Mouse (Mus musculus) lung, adult 2 months (tissue): ENCODE results near the gene Gm49393. TPM values are rescaled to one million over a fixed set of nuclear protein-coding genes. Genes with fewer than 3 reads are reported as not detected.
A peak's percentile ranks its signal among the peaks of the same experiment; 100 is the strongest.

Experiments
- DNase-seq: peaks from one replicate; pipeline ENCODE4 v3.0.0; 2022
- H3K4me1 ChIP-seq: fragments of 200-500 bp; 2 replicates; pipeline ENCODE4 v1.6.1; 2011; ENCODE audit warnings: low read length; ENCODE audit not compliant: control insufficient read depth, insufficient read depth
- H3K4me3 ChIP-seq: fragments of 200-500 bp; replicated peaks from 2 replicates; pipeline ENCODE3; 2011; ENCODE audit warnings: low read depth, mild to moderate bottlenecking, control low read depth, low read length; ENCODE audit errors: extremely low read depth
- CTCF ChIP-seq: fragments of 200-500 bp; IDR thresholded peaks from 2 replicates; pipeline ENCODE4 v1.5.1; 2011; ENCODE audit warnings: mild to moderate bottlenecking, low read length, control low read depth; ENCODE audit not compliant: insufficient read depth
- POLR2A ChIP-seq: fragments of 200-500 bp; IDR thresholded peaks from 2 replicates; pipeline ENCODE4 v1.6.1; 2011; ENCODE audit warnings: low read depth, mild to moderate bottlenecking, control low read depth, low read length, borderline replicate concordance; ENCODE audit errors: extremely low read depth
- WGBS: fragments of 180-500 bp; shearing (Covaris S2); methylation state at CpG from one replicate; pipeline ENCODE4 v1.1.7; 2018; 5-methylcytosine and 5-hydroxymethylcytosine counted together
- polyA plus RNA-seq: library from polyadenylated mRNA; depleted of rRNA; stranded (reverse); fragments of >200 nt; gene quantifications from 2 replicates; pipeline ENCODE4 v1.2.3, GENCODE M21; 2012

Gene Gm49393
- polyA plus RNA-seq, 1 experiment, result not detected

DNA sequence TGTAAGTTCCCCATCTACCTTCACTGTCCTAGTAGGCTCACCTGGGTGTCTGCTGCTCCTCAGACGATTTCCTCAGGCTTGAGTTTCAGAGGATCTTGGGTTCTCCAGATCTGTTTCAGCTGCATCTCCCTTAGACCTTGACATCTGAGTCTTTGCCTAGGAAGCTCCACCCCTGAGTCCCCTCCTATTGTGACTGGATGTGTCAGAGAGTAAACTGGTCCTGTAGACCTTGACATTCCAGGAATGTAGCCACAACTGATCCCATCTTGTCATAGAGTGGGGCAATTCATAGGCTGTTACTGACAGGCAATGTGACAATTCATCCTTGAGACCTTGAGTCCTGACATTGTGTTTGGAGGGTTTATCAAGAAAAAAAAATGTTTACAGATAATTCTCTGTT, 71.1 kb downstream of the Gm49393 start, which contains the start of gene 4930486L24Rik:
TSS of gene 4930486L24Rik (minus strand) at position 195 of the 400 bp plus-strand sequence.
- H3K4me3 ChIP-seq, result no peak within 1 kb of the TSS
- 41% methylated on average over 1 of the region's 1 CpGs for WGBS
- no peak for DNase-seq
- TF ChIP-seq CTCF (no peak), POLR2A (no peak)
- H3K4me1 ChIP-seq, result no peaks in the 10 kb centered on the region

DNA sequence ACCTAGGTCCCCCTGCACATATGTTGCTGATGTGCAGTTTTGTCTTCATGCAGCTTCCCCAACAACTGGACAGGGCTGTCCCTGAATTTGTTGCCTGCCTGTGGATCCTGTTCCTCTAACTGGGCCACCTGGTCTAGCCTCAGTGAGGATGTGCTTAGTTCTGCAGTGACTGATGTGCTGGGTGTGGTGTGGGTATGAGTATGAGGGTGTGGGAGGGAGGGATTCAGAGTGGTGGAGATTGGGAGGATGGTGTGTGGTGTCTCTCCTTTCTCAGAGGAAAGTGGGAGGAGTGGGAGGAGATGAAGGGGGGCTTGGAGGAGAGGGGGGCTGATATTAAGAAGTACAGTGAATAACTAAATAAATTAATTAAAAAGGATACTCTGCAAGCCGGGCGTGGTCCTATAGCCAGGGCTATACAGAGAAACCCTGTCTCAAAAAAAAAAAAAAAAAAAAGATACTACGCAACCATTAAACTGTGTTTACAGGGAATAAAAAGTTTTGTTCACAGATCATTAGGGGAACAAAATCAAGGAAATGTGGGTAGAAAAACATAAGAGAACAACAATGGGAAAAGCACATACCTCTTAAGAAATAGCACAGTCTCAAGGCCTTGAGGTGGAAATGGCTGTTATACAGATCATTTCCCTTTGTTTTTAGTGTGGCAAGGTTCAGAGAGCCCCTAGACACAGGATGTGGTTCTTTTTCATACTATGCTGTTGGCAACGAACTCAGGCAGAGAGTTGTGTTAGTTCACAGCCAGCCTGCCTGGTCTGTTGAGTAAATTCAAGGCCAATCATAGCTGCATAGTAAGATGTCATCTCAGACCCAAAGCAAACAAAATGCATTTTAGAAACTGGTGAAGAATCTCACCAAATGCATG, 86.9 kb downstream of the Gm49393 start:
- Histone ChIP-seq H3K4me3 (no peak overlapping the region), H3K4me1 (no peaks in the 10 kb centered on the region)
- no peak for DNase-seq
- no peak for TF ChIP-seq CTCF
- WGBS, result 45% methylated on average over 4 of the region's 4 CpGs

DNA sequence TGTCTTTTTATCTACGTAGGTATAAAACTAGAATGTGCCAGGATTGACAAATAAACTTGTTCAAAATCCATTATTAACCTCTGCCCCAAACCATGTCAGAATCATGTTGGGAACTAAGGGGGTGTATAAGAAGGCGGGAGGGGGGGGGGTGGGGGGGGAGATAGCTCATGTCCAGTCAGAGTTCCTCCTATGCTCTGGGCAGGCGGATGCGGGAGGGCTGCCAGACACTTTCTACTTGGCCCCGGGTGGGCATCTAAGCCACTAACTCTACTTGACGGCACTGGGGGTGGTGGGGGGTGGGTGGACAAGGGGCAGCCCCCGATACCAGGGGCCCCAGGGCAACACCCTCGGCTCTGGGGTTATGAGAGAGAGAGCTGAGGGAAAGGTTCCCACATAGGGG, 92.2 kb downstream of the Gm49393 start:
- TF ChIP-seq POLR2A (no peak), CTCF (no peak)
- 85% methylated on average over 8 of the region's 8 CpGs for WGBS

DNA sequence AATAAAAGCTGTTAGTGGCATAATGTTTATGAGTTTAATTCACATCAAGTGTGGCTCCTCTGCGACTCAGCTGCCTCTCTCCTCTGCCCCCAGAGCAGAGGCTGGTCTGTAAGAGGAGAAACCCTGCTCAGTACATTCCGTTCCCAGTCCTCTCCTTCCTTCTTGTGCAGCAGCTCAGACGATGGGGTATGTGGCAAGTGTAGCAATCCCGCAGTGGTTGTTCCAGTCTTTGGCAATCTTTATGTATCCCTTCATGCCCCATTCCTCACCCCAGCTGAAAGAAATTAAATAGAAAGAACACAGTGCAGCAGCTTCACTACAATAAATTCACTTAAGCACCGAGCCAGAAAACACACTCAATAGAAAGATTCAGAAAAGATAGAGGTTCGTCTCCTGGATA, 92.7 kb downstream of the Gm49393 start:
- TF ChIP-seq CTCF, result no peak
- no peak for DNase-seq
- no peak overlapping the region for H3K4me3 ChIP-seq
- 70% methylated on average over 6 of the region's 6 CpGs for WGBS
- no peaks in the 10 kb centered on the region for H3K4me1 ChIP-seq

More for the DNA sequence above, 92.2 kb downstream of the Gm49393 start:
- no peak for DNase-seq
- no peaks in the 10 kb centered on the region for H3K4me1 ChIP-seq
- no peak overlapping the region for H3K4me3 ChIP-seq

- no peak overlapping the region for H3K4me3 ChIP-seq
- 56% methylated on average over 2 of the region's 2 CpGs for WGBS
- no peak for DNase-seq
- no peak for TF ChIP-seq CTCF
- TF ChIP-seq POLR2A, result no peak
- H3K4me1 ChIP-seq, result no peaks in the 10 kb centered on the region
Observed at GRCm38 (mm10) chr13:60839353-60839902, 96.0 kb downstream of the Gm49393 start.

DNA sequence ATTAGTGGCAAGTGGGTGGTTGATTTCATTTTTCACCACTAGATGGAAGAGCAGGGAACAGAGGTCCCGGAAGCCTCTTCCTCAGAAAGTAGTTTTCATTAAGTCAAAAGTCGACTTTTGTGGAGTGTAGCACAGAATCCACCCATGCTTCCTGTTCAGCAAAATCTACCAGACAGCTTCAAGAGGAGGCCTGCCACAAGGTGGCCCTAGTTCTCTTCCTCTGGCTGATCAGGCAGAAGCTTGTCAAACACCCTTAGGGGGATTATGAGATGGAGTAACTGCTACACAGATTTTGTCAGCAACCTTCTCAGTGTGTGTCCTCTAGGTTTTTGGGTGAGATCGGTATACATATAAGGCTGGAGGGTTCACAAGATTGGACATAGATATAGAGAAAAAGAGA, 109.3 kb downstream of the Gm49393 start:
- Histone ChIP-seq H3K4me3 (no peak overlapping the region), H3K4me1 (no peaks in the 10 kb centered on the region)
- TF ChIP-seq POLR2A (no peak), CTCF (peak; percentile 70)
- no peak for DNase-seq
- WGBS, result 47% methylated on average over 3 of the region's 3 CpGs

DNA sequence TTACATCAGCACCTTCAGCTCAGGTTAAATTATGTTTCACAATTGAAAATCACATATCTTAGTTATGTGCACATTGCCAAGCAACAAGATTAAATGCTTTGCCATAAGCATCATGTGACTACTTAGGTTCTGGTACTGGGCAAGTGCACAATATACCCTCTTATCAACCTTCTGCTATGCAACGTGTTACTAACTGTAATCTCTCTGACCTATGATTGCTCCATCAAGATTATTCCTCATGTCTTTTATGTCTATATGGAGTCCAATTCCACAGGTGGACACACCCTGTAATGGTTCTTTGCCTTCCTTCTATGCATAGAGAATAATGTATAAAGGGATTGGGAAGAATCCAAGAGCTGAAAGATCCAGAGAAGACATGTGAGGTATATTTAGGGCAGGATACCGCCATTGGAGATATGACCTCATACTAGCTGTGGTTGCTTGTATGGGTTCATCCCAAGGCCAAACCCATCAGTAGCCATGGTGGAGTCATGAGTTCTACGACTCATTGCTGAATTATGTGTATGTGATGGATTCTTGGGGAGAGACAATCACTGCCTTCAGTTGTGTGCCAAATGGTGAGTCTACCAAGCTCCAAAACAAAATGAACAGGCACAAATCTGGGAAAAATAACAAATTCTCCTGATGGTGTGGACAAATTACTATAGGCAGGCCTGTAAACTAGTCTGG, 114.8 kb downstream of the Gm49393 start:
- no peak overlapping the region for H3K4me3 ChIP-seq
- WGBS, result 61% methylated on average over 3 of the region's 3 CpGs
- no peak for TF ChIP-seq CTCF
- no peak for TF ChIP-seq POLR2A
- DNase-seq, result no peak
- no peaks in the 10 kb centered on the region for H3K4me1 ChIP-seq

DNA sequence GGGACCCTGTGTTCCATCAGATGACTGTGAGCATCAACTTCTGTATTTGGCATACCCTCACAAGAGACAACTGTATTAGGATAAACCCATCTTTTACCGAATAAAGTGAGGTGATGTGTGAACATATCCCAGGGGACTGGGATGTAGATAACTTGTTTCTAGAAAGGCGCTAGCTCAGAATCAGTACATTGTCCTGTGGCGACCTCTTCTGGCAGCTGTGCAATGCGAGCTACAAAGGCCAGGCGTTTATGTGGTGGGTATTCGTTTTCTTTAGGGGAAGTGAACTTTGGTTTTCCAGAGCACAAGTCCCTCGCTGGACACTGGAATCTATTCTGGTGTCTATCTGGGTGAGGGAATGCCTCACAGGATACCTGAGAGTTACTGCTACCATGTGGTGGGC, 115.9 kb downstream of the Gm49393 start:
- 7% methylated on average over 7 of the region's 7 CpGs for WGBS
- DNase-seq, result peak; percentile 31
- no peak overlapping the region for H3K4me3 ChIP-seq

DNA sequence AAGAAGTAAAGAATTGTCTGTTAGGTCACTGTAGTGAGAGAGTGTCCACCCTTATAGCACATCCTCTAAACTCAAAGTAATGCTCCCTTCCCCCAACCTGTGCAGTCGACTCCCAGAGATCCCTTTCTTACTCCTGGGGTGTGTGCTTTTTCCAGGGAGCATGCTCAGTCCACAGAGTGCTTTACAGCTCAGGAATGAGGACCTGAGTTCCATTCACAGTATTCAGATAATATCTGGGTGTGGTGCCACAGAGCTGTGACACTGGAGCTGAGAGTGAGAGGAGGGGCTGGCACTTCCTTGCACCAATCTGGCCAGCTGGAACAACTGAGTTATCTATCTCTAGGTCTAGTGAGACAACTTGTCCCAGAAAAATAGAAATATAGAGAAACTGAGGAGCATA, 121.7 kb downstream of the Gm49393 start:
- 19% methylated on average over 1 of the region's 1 CpGs for WGBS
- no peak for DNase-seq

More for the DNA sequence above, 115.9 kb downstream of the Gm49393 start:
- no peaks in the 10 kb centered on the region; the same call in 1 of the 2 replicates for H3K4me1 ChIP-seq
- no peak for TF ChIP-seq POLR2A
- peak; percentile 79 for TF ChIP-seq CTCF

More for the DNA sequence above, 121.7 kb downstream of the Gm49393 start:
- no peak overlapping the region for H3K4me3 ChIP-seq
- H3K4me1 ChIP-seq, result peaks cover 5% of the 10 kb centered on the region
- no peak for TF ChIP-seq CTCF
